Mouse (Mus musculus) heart, embryonic 16.5 days (tissue): Measurements from ENCODE around the gene Cnmd. TPM values are rescaled to one million over a fixed set of nuclear protein-coding genes. Genes with fewer than 3 reads are reported as not detected.

ENCODE experiments used
- ATAC-seq: fragments of 200-750 bp; cut with Nextera tagmentation; replicated peaks from 2 replicates; pipeline ENCODE4 v1.8.0; 2017; ENCODE audit warnings: moderate number of reproducible peaks; ENCODE audit not compliant: insufficient read depth, low FRiP score; ENCODE audit errors: extremely low read depth
- H3K27ac ChIP-seq: fragments of 300-500 bp; sonication (generic); 2 replicates; pipeline ENCODE4 v1.5.1; 2014; ENCODE audit warnings: mild to moderate bottlenecking, low read length, control low read depth, moderate library complexity
- H3K27me3 ChIP-seq: fragments of 300-500 bp; sonication (generic); 2 replicates; pipeline ENCODE4 v1.6.1; 2014; ENCODE audit warnings: low read length, mixed read lengths; ENCODE audit not compliant: control insufficient read depth, insufficient read depth
- H3K36me3 ChIP-seq: fragments of 300-500 bp; sonication (generic); 2 replicates; pipeline ENCODE4 v1.6.1; 2014; ENCODE audit not compliant: control insufficient read depth, insufficient read depth
- H3K4me1 ChIP-seq: fragments of 300-500 bp; sonication (generic); 2 replicates; pipeline ENCODE4 v1.6.1; 2014; ENCODE audit warnings: low read length, mixed read lengths; ENCODE audit not compliant: control insufficient read depth, insufficient read depth
- H3K4me2 ChIP-seq: fragments of 300-500 bp; sonication (generic); 2 replicates; pipeline ENCODE4 v1.6.1; 2014; ENCODE audit warnings: low read depth, mild to moderate bottlenecking, control low read depth, low read length
- H3K4me3 ChIP-seq: fragments of 300-500 bp; sonication (generic); 2 replicates; pipeline ENCODE4 v1.5.1; 2014; ENCODE audit warnings: mild to moderate bottlenecking, control low read depth, low read length
- H3K9ac ChIP-seq: fragments of 300-500 bp; sonication (generic); 2 replicates; pipeline ENCODE4 v1.6.1; 2014; ENCODE audit warnings: low read length, control low read depth
- H3K9me3 ChIP-seq: fragments of 300-500 bp; sonication (generic); replicated peaks from 2 replicates; pipeline ENCODE4 v1.6.1; 2016; ENCODE audit warnings: low read length; ENCODE audit not compliant: control insufficient read depth
- WGBS: fragments of 180-500 bp; shearing (Covaris S2); extraction: QIAGEN DNeasy Blood & Tissue Kit; methylation state at CpG from one replicate; pipeline ENCODE4 v1.1.7; 2014; 5-methylcytosine and 5-hydroxymethylcytosine counted together
- polyA plus RNA-seq: library from polyadenylated mRNA; unstranded; fragments of >200 nt; fragmentation: Nextera tagmentation; extraction: Ambion mirVana; gene quantifications from 2 replicates; pipeline ENCODE4 v1.2.1, GENCODE M21; 2015

Gene Cnmd
- polyA plus RNA-seq, 1 experiment from 2014 or later, result 7.1 TPM

- H3K4me3 ChIP-seq, result no peak overlapping the region
- H3K9me3 ChIP-seq, result no peaks in the 10 kb centered on the region
- H3K36me3 ChIP-seq, result no peaks in the 10 kb centered on the region
- H3K4me2 ChIP-seq, result no peak overlapping the region
- no peak overlapping the region for H3K9ac ChIP-seq
- H3K27ac ChIP-seq, result no peak overlapping the region
- 79% methylated on average over 6 of the region's 6 CpGs for WGBS
- no peak for ATAC-seq
- peaks cover 5% of the 10 kb centered on the region; the same call in 1 of the 2 replicates for H3K27me3 ChIP-seq
- no peaks in the 10 kb centered on the region for H3K4me1 ChIP-seq
These were observed 3.0 kb downstream of the Cnmd start for GRCm38 (mm10) chr14:79658748-79659508.

- no peak overlapping the region for H3K27ac ChIP-seq
- peaks cover 5% of the 10 kb centered on the region; the same call in 1 of the 2 replicates for H3K27me3 ChIP-seq
- no peak; the same call in 1 of the 2 replicates for ATAC-seq
- no peak overlapping the region for H3K4me3 ChIP-seq
- no peaks in the 10 kb centered on the region for H3K36me3 ChIP-seq
- no peaks in the 10 kb centered on the region for H3K9me3 ChIP-seq
- H3K9ac ChIP-seq, result no peak overlapping the region
- H3K4me2 ChIP-seq, result no peak overlapping the region
- 64% methylated on average over 5 of the region's 5 CpGs for WGBS
- H3K4me1 ChIP-seq, result no peaks in the 10 kb centered on the region
These were observed 3.7 kb downstream of the Cnmd start for GRCm38 (mm10) chr14:79658286-79658685.

GRCm38 (mm10) chr14:79652654-79653053 is 9.3 kb downstream of the Cnmd start:
- Histone ChIP-seq H3K27ac (no peak overlapping the region), H3K9ac (no peak overlapping the region), H3K4me1 (no peaks in the 10 kb centered on the region), H3K27me3 (no peaks in the 10 kb centered on the region), H3K36me3 (no peaks in the 10 kb centered on the region), H3K4me3 (no peak overlapping the region), H3K4me2 (no peak overlapping the region), H3K9me3 (no peaks in the 10 kb centered on the region)
- no peak for ATAC-seq
- 57% methylated on average over 4 of the region's 4 CpGs for WGBS

- Histone ChIP-seq H3K9me3 (no peaks in the 10 kb centered on the region), H3K27me3 (no peaks in the 10 kb centered on the region), H3K4me2 (no peak overlapping the region), H3K27ac (no peak overlapping the region), H3K36me3 (no peaks in the 10 kb centered on the region), H3K4me3 (no peak overlapping the region), H3K4me1 (no peaks in the 10 kb centered on the region), H3K9ac (no peak overlapping the region)
- no peak for ATAC-seq
- WGBS, result 49% methylated on average over 3 of the region's 3 CpGs
These were observed 12.3 kb downstream of the Cnmd start for GRCm38 (mm10) chr14:79649680-79650079.

- H3K9ac ChIP-seq, result no peak overlapping the region
- H3K27me3 ChIP-seq, result no peaks in the 10 kb centered on the region
- WGBS, result 12% methylated on average over 11 of the region's 11 CpGs
- no peaks in the 10 kb centered on the region for H3K9me3 ChIP-seq
- H3K4me3 ChIP-seq, result peak overlapping the region; percentile 13
- no peak overlapping the region for H3K27ac ChIP-seq
- no peak for ATAC-seq
- no peaks in the 10 kb centered on the region for H3K4me1 ChIP-seq
- H3K4me2 ChIP-seq, result peak overlapping the region; percentile 44
- no peaks in the 10 kb centered on the region for H3K36me3 ChIP-seq
These were observed 16.6 kb downstream of the Cnmd start for GRCm38 (mm10) chr14:79645378-79645777.

- ATAC-seq, result no peak
- Histone ChIP-seq H3K4me3 (no peak overlapping the region), H3K27ac (no peak overlapping the region), H3K9ac (no peak overlapping the region), H3K4me2 (no peak overlapping the region), H3K9me3 (no peaks in the 10 kb centered on the region), H3K4me1 (no peaks in the 10 kb centered on the region), H3K27me3 (no peaks in the 10 kb centered on the region), H3K36me3 (no peaks in the 10 kb centered on the region)
- 79% methylated on average over 9 of the region's 9 CpGs for WGBS
These were observed 19.9 kb downstream of the Cnmd start for GRCm38 (mm10) chr14:79642063-79642462.

GRCm38 (mm10) chr14:79636814-79637213 is 25.2 kb downstream of the Cnmd start:
- no peak overlapping the region for H3K9ac ChIP-seq
- no peak for ATAC-seq
- H3K4me3 ChIP-seq, result no peak overlapping the region
- no peak overlapping the region for H3K4me2 ChIP-seq
- H3K4me1 ChIP-seq, result no peaks in the 10 kb centered on the region
- no peaks in the 10 kb centered on the region for H3K9me3 ChIP-seq
- peaks cover 8% of the 10 kb centered on the region for H3K36me3 ChIP-seq
- no peaks in the 10 kb centered on the region for H3K27me3 ChIP-seq
- no peak overlapping the region for H3K27ac ChIP-seq
- WGBS, result 71% methylated on average over 4 of the region's 4 CpGs

GRCm38 (mm10) chr14:79633196-79633595 is 28.8 kb downstream of the Cnmd start:
- no peaks in the 10 kb centered on the region for H3K9me3 ChIP-seq
- H3K4me2 ChIP-seq, result no peak overlapping the region
- no peak overlapping the region for H3K9ac ChIP-seq
- no peak for ATAC-seq
- no peak overlapping the region for H3K4me3 ChIP-seq
- 88% methylated on average over 2 of the region's 2 CpGs for WGBS
- H3K36me3 ChIP-seq, result peaks cover 32% of the 10 kb centered on the region
- no peaks in the 10 kb centered on the region for H3K4me1 ChIP-seq
- no peaks in the 10 kb centered on the region for H3K27me3 ChIP-seq
- H3K27ac ChIP-seq, result no peak overlapping the region

- WGBS, result 84% methylated on average over 6 of the region's 6 CpGs
- H3K36me3 ChIP-seq, result peaks cover 32% of the 10 kb centered on the region
- no peak overlapping the region for H3K4me2 ChIP-seq
- H3K27me3 ChIP-seq, result no peaks in the 10 kb centered on the region
- no peak for ATAC-seq
- H3K9ac ChIP-seq, result no peak overlapping the region
- H3K4me1 ChIP-seq, result no peaks in the 10 kb centered on the region
- no peak overlapping the region for H3K4me3 ChIP-seq
- H3K9me3 ChIP-seq, result no peaks in the 10 kb centered on the region
- no peak overlapping the region for H3K27ac ChIP-seq
These were observed 29.6 kb downstream of the Cnmd start for GRCm38 (mm10) chr14:79632330-79632729.
